Mouse (Mus musculus) lung, adult 2 months (tissue): ENCODE measurements around the gene Cog3. TPM values are rescaled to one million over a fixed set of nuclear protein-coding genes. Genes with fewer than 3 reads are reported as not detected.

ENCODE experiments used
- DNase-seq: peaks from one replicate; pipeline ENCODE4 v3.0.0; 2022
- H3K4me1 ChIP-seq: fragments of 200-500 bp; 2 replicates; pipeline ENCODE4 v1.6.1; 2011; ENCODE audit warnings: low read length; ENCODE audit not compliant: control insufficient read depth, insufficient read depth
- H3K4me3 ChIP-seq: fragments of 200-500 bp; replicated peaks from 2 replicates; pipeline ENCODE3; 2011; ENCODE audit warnings: low read depth, mild to moderate bottlenecking, control low read depth, low read length; ENCODE audit errors: extremely low read depth
- CTCF ChIP-seq: fragments of 200-500 bp; IDR thresholded peaks from 2 replicates; pipeline ENCODE4 v1.5.1; 2011; ENCODE audit warnings: mild to moderate bottlenecking, low read length, control low read depth; ENCODE audit not compliant: insufficient read depth
- POLR2A ChIP-seq: fragments of 200-500 bp; IDR thresholded peaks from 2 replicates; pipeline ENCODE4 v1.6.1; 2011; ENCODE audit warnings: low read depth, mild to moderate bottlenecking, control low read depth, low read length, borderline replicate concordance; ENCODE audit errors: extremely low read depth
- WGBS: fragments of 180-500 bp; shearing (Covaris S2); methylation state at CpG from one replicate; pipeline ENCODE4 v1.1.7; 2018; 5-methylcytosine and 5-hydroxymethylcytosine counted together
- polyA plus RNA-seq: library from polyadenylated mRNA; depleted of rRNA; stranded (reverse); fragments of >200 nt; gene quantifications from 2 replicates; pipeline ENCODE4 v1.2.3, GENCODE M21; 2012; rRNA removed

The Cog3 gene
- polyA plus RNA-seq, result 8.5 and 11.0 TPM in 2 replicates

DNA sequence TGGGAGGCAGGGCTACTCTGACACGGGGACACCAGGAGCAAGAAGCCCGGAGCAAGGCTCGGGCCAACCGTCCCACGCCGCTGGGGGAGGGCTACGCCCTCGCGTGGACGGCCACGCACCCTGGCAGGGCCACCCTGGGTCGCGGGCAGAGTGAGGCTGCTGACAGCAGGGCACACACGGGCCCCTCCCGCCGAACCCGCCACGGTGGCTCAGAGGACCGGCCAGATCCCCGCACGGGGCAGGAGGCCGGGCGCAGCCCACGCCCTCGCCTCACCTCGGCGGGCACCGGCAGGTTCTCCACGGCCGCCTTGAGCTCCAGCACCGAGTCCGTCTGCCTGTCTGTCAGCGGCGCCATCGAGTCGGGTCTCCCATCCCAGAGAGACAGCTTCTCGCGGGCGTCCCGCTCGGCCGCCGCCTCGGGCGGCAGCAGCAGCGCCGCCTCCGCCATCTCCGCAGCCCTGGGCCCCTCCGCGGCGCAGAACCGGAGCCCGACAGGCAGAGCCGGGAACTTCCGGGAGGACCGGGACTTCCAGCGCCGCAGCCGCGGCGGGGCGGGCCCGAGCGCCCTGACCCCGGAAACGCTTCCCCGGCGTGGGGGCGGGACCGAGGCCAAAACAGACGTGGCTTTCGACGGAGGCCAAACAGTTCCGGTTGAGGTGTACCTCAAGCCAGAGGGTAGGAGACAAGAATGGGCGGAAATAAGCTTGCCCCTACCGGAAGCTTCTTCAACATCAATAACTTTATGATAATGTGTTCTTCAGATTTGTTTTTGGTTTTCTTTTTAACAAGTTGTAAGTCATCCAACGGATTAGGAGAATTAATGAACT lies at the start of gene Cog3:
Gene Cog3 (minus strand): TSS at position 527 of the 827 bp plus-strand sequence.
- Histone ChIP-seq H3K4me3 (peak within 1 kb of the TSS; percentile 84), H3K4me1 (peaks cover 5% of the 10 kb centered on the region)
- peak; percentile 98 for DNase-seq
- 0 out of 2 replicates have a peak, but pooled peaks have one; percentile 55 for TF ChIP-seq POLR2A
- TF ChIP-seq CTCF, result no peak
- under 1% methylated on average over 78 of the region's 78 CpGs for whole genome bisulfite sequencing

DNA sequence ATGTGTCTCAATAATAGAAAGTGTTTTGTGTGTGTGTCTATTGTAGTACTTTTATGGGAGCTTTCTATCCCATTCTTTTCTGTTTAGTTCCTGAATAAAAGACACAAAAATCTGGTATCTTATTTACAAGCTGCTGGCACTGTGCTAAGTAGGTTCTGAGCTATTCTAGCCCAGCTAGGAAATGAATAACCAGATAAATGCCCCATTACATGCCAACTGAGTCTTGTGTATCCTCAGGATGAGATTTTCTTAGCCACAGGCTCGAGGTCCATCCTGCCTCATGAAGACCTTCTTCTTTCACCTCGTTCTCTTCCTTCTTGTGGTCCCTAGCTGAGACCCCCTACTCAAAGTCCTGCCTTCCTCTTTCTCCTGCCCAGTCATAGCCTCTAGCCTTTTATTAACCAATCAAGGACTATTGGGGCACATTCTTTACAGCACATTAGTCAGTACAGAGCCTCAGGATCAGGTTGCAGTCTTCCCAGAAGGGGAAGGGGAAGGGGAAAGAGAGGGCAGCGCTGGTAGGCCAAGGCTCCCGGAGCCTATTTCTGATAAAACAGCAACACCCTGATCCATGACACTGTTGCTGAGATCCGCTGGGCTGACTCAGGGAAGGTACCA lies 43.6 kb upstream of the Cog3 start:
- WGBS, result 30% methylated on average over 5 of the region's 5 CpGs
- Histone ChIP-seq H3K4me1 (no peaks in the 10 kb centered on the region), H3K4me3 (no peak overlapping the region)
- TF ChIP-seq POLR2A (no peak), CTCF (no peak)
- DNase-seq, result no peak

DNA sequence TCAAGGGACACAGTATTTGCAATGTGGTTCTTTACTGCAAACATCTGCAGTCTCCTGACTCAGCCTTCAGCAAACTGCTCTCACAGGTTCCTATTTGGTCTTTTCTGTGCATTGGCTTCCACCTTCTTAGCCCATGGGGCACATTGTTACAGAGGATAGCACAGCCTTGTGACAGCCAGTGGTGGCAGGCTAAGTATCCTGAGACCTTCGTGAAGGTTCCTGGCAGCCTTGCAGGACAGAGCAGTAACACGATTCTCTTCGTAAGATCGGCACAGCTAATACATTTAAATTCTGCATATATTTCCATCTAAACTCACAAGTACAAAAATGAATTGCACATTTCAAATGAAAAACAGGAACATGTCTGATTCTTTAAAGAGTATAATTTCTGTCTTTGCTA lies 41.6 kb upstream of the Cog3 start:
- no peak for TF ChIP-seq CTCF
- no peak for TF ChIP-seq POLR2A
- no peak for DNase-seq
- Histone ChIP-seq H3K4me3 (no peak overlapping the region), H3K4me1 (no peaks in the 10 kb centered on the region)
- WGBS, result 83% methylated on average over 4 of the region's 4 CpGs

DNA sequence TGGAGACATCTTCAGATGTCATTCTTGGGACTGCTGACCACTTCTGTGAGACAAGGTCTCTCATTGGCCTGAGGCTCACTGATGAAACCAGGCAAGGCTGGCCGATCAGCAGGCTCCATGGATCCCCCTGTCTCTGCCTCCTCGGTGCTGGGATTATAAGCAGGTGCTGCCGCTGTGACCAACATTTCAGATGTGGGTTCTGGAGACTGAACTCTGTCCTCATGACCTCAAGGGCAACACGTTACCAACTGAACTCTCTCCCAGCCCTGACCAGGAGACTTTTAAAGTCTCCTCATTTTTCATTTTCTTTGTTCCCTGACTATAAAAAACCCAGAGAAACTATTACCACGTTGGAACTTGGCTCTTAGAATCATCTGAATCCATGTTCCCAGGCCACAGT lies 40.4 kb upstream of the Cog3 start:
- H3K4me3 ChIP-seq, result no peak overlapping the region
- no peaks in the 10 kb centered on the region for H3K4me1 ChIP-seq
- no peak for DNase-seq
- 73% methylated on average over 5 of the region's 5 CpGs for WGBS
- TF ChIP-seq POLR2A (no peak), CTCF (no peak)

DNA sequence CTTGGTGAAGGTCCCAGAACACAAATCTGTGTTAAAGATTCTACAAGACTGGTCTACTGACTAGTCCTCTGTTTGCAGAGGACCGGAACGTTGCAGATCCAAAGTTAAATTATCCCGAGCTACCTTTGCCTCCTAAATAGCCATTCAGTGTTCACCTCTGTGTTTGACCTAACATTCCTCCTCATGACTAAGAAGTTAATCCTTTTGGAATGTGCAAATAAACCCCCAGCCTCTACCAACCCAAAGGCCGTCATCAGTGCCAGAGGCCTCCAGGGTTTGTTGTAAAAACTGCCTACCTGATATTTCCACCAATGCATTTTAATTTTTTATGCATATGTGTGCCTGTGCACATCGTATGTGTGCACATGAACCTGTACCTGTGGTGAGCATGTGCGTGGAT lies 40.0 kb upstream of the Cog3 start:
- TF ChIP-seq POLR2A, result no peak
- TF ChIP-seq CTCF, result no peak
- no peak for DNase-seq
- 78% methylated on average over 6 of the region's 6 CpGs for WGBS
- H3K4me1 ChIP-seq, result no peaks in the 10 kb centered on the region
- no peak overlapping the region for H3K4me3 ChIP-seq

DNA sequence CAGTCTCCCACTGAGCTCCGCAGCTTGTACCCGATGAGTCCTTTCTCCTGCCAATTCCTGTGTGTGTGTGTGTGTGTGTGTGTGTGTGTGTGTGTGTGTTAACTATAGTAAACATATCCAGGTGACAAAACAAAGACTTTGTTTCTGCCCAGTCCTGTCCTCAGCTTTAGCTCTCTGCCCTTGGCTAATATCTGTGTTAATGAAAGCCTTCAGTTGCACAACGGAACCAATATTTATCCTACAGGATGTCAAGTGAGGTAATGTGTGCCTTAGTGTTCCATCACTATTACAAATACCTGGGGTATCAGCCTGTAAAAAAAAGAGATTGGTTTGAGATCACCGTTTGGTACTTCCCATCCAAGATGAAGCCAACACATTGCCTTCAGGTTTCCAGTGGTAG lies 38.8 kb upstream of the Cog3 start:
- TF ChIP-seq POLR2A (no peak), CTCF (no peak)
- no peaks in the 10 kb centered on the region for H3K4me1 ChIP-seq
- H3K4me3 ChIP-seq, result no peak overlapping the region
- no peak for DNase-seq
- WGBS, result 81% methylated on average over 4 of the region's 4 CpGs

DNA sequence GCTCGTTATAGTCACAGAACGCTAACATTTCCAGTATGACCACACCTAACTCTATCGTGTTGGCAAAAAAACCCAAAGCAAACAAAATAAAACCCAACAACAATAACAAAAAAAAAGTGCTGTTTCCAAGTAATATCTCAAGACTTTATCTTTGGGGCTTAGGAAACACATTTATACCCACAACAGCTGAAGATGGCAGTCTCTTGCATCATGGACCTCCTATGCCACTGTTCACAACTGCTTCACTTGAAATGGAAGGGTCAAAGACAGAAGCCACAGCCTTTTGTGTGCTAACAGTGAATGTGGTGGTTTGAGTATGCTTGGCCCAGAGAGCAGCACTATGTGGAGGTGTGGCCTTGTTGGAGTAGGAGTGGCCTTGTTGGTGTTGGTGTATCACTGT lies 37.1 kb upstream of the Cog3 start:
- no peak for DNase-seq
- Histone ChIP-seq H3K4me1 (0 out of 2 replicates have a peak, but pooled peaks cover 3% of the 10 kb centered on the region), H3K4me3 (no peak overlapping the region)
- TF ChIP-seq CTCF (no peak), POLR2A (no peak)
- 84% methylated on average over 3 of the region's 3 CpGs for WGBS

DNA sequence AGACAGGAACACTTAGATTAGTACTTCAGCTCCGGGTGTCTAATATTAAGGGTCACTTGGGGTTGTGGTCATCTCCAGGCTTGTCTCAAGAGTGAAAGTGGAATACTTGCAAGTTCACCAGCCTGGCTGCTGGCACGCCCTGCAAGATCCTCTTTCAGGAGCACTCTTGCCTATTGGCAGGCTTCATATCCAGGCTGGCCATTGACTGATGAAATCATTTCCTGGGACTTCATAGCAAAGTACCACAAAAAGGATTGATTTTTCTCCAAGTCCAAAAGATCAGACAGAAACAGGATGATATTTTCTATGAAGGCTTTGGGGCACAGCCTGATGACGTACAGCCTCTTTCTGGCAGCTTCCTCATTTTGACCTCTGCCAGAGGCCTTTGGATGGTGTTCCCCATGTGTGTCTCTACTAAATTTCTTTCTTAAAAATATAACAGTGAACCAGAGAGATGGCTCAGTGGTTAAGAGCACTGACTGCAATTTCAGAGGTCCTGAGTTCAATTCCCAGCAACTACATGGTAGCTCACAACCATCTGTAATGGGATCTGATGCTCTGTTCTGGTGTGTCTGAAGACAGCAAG lies 36.2 kb upstream of the Cog3 start:
- no peak for DNase-seq
- Histone ChIP-seq H3K4me1 (0 out of 2 replicates have a peak, but pooled peaks cover 3% of the 10 kb centered on the region), H3K4me3 (no peak overlapping the region)
- no peak for TF ChIP-seq POLR2A
- TF ChIP-seq CTCF, result no peak
- WGBS, result 66% methylated on average over 3 of the region's 3 CpGs

DNA sequence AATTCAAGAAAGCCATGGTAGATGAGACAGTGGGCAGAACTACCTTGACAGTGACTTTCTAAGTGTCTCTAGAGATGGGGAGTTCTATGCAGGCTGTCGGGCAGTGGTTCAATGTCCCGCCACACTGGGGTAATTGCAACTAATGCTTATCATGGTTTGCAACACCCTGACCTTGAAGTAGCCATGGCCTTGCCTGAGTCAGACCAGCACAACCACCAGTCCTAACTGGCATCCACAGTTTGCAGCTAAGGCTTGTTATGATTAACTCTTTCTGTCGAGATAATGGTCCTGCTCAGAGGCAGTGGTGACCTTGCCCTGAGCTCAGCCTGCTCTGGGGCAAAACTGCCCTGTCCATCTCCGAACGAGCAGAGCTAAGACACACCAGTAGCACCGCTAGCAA lies 35.0 kb upstream of the Cog3 start:
- H3K4me1 ChIP-seq, result 0 out of 2 replicates have a peak, but pooled peaks cover 3% of the 10 kb centered on the region
- no peak for DNase-seq
- no peak overlapping the region for H3K4me3 ChIP-seq
- no peak for TF ChIP-seq CTCF
- TF ChIP-seq POLR2A, result no peak
- 72% methylated on average over 6 of the region's 6 CpGs for WGBS

DNA sequence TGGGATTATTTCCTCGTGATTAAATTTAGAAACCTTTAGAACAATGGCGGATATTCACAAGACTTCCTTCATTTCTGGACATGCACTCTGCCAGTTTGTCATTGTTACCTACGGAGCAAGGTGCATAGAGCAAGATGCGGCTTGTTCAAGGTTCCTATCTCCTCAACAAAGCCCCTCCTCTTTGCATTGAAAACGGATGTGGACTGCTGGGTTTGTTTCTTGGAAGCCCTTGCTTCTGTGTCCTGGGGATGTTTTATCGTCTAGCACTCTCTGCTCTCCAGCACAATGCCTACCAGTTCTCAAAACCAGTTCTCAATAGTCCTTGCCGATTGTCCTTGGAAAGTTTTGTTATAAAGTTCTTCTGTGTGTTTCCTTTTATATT lies 33.5 kb upstream of the Cog3 start:
- Histone ChIP-seq H3K4me1 (0 out of 2 replicates have a peak, but pooled peaks cover 3% of the 10 kb centered on the region), H3K4me3 (peak overlapping the region; percentile 54)
- WGBS, result 25% methylated on average over 7 of the region's 7 CpGs
- TF ChIP-seq POLR2A, result no peak
- no peak for TF ChIP-seq CTCF
- no peak for DNase-seq
